Mouse (Mus musculus) midbrain, embryonic 13.5 days (tissue): ENCODE measurements around the gene B3galt4. TPM values are rescaled to one million over a fixed set of nuclear protein-coding genes. Genes with fewer than 3 reads are reported as not detected.
A peak's percentile ranks its signal among the peaks of the same experiment; 100 is the strongest.

Experiments
- ATAC-seq: fragments of 200-750 bp; cut with Nextera tagmentation; 2 replicates; pipeline ENCODE4 v1.8.0; 2017; ENCODE audit warnings: mild to moderate bottlenecking, moderate TSS enrichment, moderate library complexity
- H3K27ac ChIP-seq: fragments of 300-500 bp; sonication (generic); 2 replicates; pipeline ENCODE4 v1.5.1; 2015; ENCODE audit warnings: inconsistent platforms, mild to moderate bottlenecking, moderate library complexity
- H3K27me3 ChIP-seq: fragments of 300-500 bp; sonication (generic); 2 replicates; pipeline ENCODE4 v1.6.1; 2015; ENCODE audit warnings: mild to moderate bottlenecking, inconsistent platforms
- H3K36me3 ChIP-seq: fragments of 300-500 bp; sonication (generic); 2 replicates; pipeline ENCODE4 v1.6.1; 2015; ENCODE audit warnings: mild to moderate bottlenecking, inconsistent platforms
- H3K4me1 ChIP-seq: fragments of 300-500 bp; sonication (generic); replicated peaks from 2 replicates; pipeline ENCODE4 v1.6.1; 2015; ENCODE audit warnings: inconsistent platforms
- H3K4me2 ChIP-seq: fragments of 300-500 bp; sonication (generic); replicated peaks from 2 replicates; pipeline ENCODE4 v1.6.1; 2015; ENCODE audit warnings: moderate library complexity, mild to moderate bottlenecking, inconsistent platforms
- H3K4me3 ChIP-seq: fragments of 300-500 bp; sonication (generic); replicated peaks from 2 replicates; pipeline ENCODE4 v1.5.1; 2015; ENCODE audit warnings: mild to moderate bottlenecking, inconsistent platforms
- H3K9ac ChIP-seq: fragments of 300-500 bp; sonication (generic); replicated peaks from 2 replicates; pipeline ENCODE4 v1.6.1; 2015; ENCODE audit warnings: mild to moderate bottlenecking, inconsistent platforms
- H3K9me3 ChIP-seq: fragments of 300-500 bp; sonication (generic); 2 replicates; pipeline ENCODE4 v1.6.1; 2016; ENCODE audit warnings: mild to moderate bottlenecking, inconsistent platforms
- WGBS: fragments of 180-500 bp; shearing (Covaris S2); methylation state at CpG from one replicate; pipeline ENCODE4 v1.1.7; 2015; 5-methylcytosine and 5-hydroxymethylcytosine counted together
- polyA plus RNA-seq: library from polyadenylated mRNA; unstranded; fragments of >200 nt; fragmentation: Nextera tagmentation; extraction: Ambion mirVana; gene quantifications from 2 replicates; pipeline ENCODE4 v1.2.1, GENCODE M21; 2015

Gene B3galt4
- polyA plus RNA-seq, 1 experiment from 2014 or later: 13.6 TPM

DNA sequence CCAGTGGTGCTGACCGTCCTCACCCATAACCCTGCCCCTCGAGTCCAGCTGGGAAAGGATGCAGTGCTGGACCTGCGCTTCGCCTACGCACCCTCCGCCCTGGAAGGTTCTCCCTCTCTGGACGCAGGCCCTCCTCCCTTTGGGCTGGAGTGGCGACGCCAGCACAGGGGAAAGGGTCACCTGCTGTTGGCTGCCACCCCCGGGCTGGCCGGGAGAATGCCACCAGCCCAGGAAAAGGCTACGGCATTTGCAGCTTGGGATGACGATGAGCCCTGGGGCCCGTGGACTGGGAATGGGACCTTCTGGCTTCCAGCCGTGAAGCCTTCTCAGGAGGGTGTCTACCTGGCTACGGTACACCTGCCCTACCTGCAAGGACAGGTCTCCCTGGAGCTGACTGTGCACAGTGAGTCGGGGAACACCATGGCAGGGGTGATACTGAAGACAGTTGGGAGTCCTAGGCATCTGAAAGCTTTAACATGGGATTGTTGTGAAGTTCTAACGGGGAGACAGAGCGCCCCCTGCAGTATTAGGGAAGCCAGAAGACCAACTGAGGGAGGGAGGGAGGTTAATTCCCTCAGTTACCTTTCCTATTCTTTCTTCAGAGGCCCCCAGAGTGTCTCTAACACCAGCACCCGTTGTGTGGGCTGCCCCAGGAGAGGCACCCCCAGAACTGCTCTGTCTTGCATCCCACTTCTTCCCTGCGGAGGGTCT, 25.7 kb downstream of the B3galt4 start:
- Histone ChIP-seq H3K9me3 (no peaks in the 10 kb centered on the region), H3K4me3 (no peak overlapping the region), H3K9ac (no peak overlapping the region), H3K27ac (no peak overlapping the region), H3K27me3 (no peaks in the 10 kb centered on the region), H3K4me1 (peaks cover 20% of the 10 kb centered on the region), H3K36me3 (peaks cover 26% of the 10 kb centered on the region), H3K4me2 (no peak overlapping the region)
- 85% methylated on average over 21 of the region's 21 CpGs for WGBS
- no peak for ATAC-seq

GRCm38 (mm10) chr17:33924577-33925283, 26.6 kb downstream of the B3galt4 start:
- Histone ChIP-seq H3K36me3 (peaks cover 26% of the 10 kb centered on the region), H3K27me3 (no peaks in the 10 kb centered on the region), H3K4me2 (no peak overlapping the region), H3K4me3 (no peak overlapping the region), H3K27ac (no peak overlapping the region), H3K9me3 (no peaks in the 10 kb centered on the region), H3K9ac (no peak overlapping the region), H3K4me1 (peaks cover 23% of the 10 kb centered on the region)
- 84% methylated on average over 10 of the region's 10 CpGs for WGBS
- ATAC-seq: no peak

DNA sequence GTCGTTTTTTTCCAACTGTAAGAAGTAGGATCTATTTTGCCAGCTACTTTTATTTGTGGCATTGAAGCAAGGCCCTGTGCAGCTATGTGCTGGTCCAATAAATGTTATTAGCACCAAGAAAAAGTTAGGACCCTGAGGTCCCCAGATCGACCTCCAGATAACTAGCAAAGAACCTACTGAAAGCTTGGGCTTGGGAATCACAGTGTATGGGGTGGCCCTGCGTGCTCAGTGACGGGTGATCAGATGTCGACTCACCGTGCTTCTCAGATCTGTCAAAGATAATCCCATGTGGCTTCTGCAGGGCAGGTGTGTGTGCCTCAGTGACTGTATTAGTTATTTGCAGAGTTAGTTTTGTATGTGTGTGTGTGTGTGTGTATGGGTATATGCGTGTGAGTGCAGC, 29.9 kb downstream of the B3galt4 start:
- H3K36me3 ChIP-seq: peaks cover 32% of the 10 kb centered on the region
- peaks cover 44% of the 10 kb centered on the region for H3K4me1 ChIP-seq
- no peak overlapping the region for H3K9ac ChIP-seq
- H3K27me3 ChIP-seq: peaks cover 13% of the 10 kb centered on the region
- H3K4me3 ChIP-seq: no peak overlapping the region
- H3K4me2 ChIP-seq: peak overlapping the region; percentile 75; the same call in 1 of the 2 replicates
- whole genome bisulfite sequencing: 91% methylated on average over 7 of the region's 7 CpGs
- ATAC-seq: no peak
- no peak overlapping the region for H3K27ac ChIP-seq
- no peaks in the 10 kb centered on the region for H3K9me3 ChIP-seq

GRCm38 (mm10) chr17:33920282-33921097, 30.8 kb downstream of the B3galt4 start:
- under 1% methylated on average over 36 of the region's 36 CpGs for WGBS
- peak overlapping the region; percentile 57; the same call in 1 of the 2 replicates for H3K27ac ChIP-seq
- peak overlapping the region; percentile 75 for H3K4me2 ChIP-seq
- ATAC-seq: peak; percentile 34
- no peaks in the 10 kb centered on the region for H3K9me3 ChIP-seq
- peaks cover 13% of the 10 kb centered on the region for H3K27me3 ChIP-seq
- H3K36me3 ChIP-seq: peaks cover 23% of the 10 kb centered on the region
- H3K4me1 ChIP-seq: peaks cover 45% of the 10 kb centered on the region
- H3K9ac ChIP-seq: peak overlapping the region; percentile 68
- peak overlapping the region; percentile 45 for H3K4me3 ChIP-seq

DNA sequence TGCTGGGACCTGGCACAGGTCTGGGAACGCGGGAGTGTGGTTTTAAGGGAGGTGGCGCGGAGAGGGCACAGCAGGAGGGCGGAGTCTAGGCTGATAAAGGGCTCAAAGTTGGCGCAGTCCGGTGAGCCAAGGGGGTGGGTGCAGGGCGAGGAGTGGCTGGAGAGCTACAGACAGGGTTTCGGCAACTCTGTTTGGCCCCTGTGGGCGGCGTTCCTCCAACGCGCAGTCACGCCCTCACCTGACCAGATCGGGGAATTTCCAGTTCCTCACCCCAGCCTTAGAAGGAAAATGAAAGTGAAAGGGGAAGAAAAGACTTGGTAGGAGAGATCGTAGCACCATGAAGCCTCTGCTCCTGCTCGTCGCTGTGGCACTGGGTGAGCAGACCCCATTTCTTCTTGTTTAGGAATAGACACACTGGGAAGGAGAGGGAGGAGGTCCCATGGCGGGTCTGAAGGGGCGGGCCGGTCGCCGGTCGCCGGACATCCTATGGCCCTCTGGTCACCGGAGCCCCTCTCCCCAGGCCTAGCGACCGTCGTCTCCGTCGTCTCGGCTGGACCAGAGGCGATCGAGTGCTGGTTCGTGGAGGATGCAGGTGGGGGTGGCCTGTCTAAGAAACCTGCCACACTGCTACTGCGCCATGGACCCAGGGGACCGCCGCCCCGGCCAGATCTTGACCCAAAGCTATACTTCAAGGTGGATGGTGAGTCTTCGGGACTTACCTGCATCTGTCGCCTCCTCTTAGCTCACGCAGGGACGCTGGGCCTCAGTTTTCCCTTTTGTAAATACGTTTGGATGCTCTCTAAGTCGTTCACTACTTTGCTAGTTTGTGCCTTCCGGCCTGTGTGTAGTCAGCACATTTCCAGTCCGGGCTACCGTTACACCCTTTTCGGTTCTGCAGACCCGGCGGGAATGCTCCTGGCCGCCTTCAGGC, 31.7 kb downstream of the B3galt4 start:
- peaks cover 23% of the 10 kb centered on the region for H3K36me3 ChIP-seq
- under 1% methylated on average over 52 of the region's 52 CpGs for WGBS
- peaks cover 13% of the 10 kb centered on the region for H3K27me3 ChIP-seq
- peak overlapping the region; percentile 57; the same call in 1 of the 2 replicates for H3K27ac ChIP-seq
- peak overlapping the region; percentile 45 for H3K4me3 ChIP-seq
- no peak for ATAC-seq
- peak overlapping the region; percentile 68 for H3K9ac ChIP-seq
- peak overlapping the region; percentile 75 for H3K4me2 ChIP-seq
- peaks cover 54% of the 10 kb centered on the region for H3K4me1 ChIP-seq
- H3K9me3 ChIP-seq: no peaks in the 10 kb centered on the region

DNA sequence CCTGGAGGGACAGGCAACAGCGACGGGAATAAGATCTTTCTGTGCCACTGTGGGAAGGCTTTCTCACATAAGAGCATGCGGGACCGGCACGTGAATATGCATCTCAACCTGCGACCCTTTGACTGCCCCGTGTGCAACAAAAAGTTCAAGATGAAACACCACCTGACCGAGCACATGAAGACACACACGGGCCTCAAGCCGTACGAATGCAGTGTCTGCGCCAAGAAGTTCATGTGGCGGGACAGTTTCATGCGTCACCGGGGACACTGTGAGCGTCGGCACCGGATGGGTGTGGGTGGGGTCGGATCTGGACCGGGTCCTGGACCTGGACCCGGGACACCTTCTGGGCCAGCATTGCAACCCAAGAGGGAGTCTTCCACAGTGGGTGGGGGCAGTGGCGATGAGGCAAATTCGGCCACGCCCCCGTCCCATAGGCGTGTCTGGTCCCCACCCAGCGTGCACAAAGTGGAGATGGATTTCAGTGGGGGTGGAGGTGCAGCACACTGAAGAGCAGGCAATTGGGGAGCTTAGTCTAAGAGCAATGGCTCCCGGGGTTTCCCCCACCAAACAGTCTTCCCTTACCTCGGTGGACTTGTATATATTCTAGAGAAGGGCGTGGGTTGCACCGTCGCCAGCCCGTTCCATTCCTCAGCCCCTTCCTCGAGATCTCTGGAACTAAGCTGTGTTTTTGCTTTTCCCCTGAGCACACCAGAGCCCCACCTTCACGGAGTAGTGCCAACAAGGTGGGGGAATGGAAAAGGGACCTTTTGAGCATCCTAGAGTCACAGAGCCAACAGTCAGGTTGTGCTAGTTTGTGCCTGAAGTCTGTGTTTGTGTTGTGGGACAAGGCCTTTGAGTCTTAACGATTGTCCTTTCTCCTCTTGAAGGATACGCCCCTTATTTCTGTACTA, 32.7 kb downstream of the B3galt4 start:
- Histone ChIP-seq H3K4me1 (peaks cover 64% of the 10 kb centered on the region), H3K4me2 (peak overlapping the region; percentile 75), H3K4me3 (peak overlapping the region; percentile 45), H3K27me3 (peaks cover 13% of the 10 kb centered on the region), H3K9me3 (no peaks in the 10 kb centered on the region), H3K9ac (peak overlapping the region; percentile 68), H3K36me3 (peaks cover 33% of the 10 kb centered on the region), H3K27ac (no peak overlapping the region)
- no peak for ATAC-seq
- WGBS: 60% methylated on average over 37 of the region's 37 CpGs

GRCm38 (mm10) chr17:33917656-33918292, 33.5 kb downstream of the B3galt4 start:
- ATAC-seq: no peak
- no peak overlapping the region for H3K4me3 ChIP-seq
- H3K4me1 ChIP-seq: peaks cover 64% of the 10 kb centered on the region
- peak overlapping the region; percentile 64; the same call in 1 of the 2 replicates for H3K4me2 ChIP-seq
- no peak overlapping the region for H3K27ac ChIP-seq
- H3K27me3 ChIP-seq: peaks cover 13% of the 10 kb centered on the region
- WGBS: 84% methylated on average over 18 of the region's 18 CpGs
- H3K36me3 ChIP-seq: peaks cover 40% of the 10 kb centered on the region
- no peaks in the 10 kb centered on the region for H3K9me3 ChIP-seq
- H3K9ac ChIP-seq: no peak overlapping the region

DNA sequence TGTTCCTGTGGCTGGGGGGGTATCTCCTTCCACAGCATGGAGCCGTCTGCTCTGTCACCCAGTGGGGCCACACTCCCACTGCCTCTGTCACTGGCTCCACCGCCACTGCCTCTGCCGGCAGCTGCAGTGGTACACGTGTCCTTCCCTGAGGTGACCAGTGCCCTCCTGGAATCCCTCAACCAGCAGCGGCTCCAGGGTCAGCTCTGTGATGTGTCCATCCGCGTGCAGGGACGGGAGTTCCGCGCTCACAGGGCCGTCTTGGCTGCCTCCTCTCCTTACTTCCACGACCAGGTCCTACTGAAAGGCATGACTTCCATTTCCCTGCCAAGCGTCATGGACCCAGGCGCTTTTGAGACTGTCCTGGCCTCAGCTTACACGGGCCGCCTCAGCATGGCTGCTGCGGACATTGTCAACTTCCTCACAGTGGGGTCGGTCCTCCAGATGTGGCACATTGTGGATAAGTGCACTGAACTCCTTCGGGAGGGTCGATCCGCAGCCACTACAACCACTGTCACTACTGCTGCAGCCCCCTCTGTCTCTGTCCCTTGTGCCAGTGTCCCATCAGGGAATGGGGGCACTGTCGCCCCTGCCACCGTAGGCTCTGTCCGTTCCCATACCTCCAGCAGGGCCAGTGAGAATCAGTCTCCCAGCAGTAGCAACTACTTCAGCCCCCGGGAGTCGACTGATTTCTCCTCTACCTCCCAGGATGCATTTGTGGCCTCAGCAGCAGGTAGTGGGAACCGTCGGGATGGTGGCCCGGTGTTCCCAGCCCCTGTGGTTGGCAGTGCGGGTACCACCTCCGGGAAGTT, 34.2 kb downstream of the B3galt4 start:
- no peak overlapping the region for H3K27ac ChIP-seq
- 73% methylated on average over 31 of the region's 31 CpGs for WGBS

GRCm38 (mm10) chr17:33916294-33916693, 35.0 kb downstream of the B3galt4 start:
- H3K4me1 ChIP-seq: peaks cover 72% of the 10 kb centered on the region
- H3K27me3 ChIP-seq: peaks cover 13% of the 10 kb centered on the region
- H3K27ac ChIP-seq: peak overlapping the region; percentile 82
- H3K36me3 ChIP-seq: peaks cover 54% of the 10 kb centered on the region
- ATAC-seq: peak; percentile 14; the same call in 1 of the 2 replicates
- H3K9ac ChIP-seq: peak overlapping the region; percentile 64
- WGBS: 2% methylated on average over 20 of the region's 20 CpGs
- peak overlapping the region; percentile 52 for H3K4me3 ChIP-seq
- no peaks in the 10 kb centered on the region for H3K9me3 ChIP-seq
- H3K4me2 ChIP-seq: peak overlapping the region; percentile 64

More for the DNA sequence above, 34.2 kb downstream of the B3galt4 start:
- Histone ChIP-seq H3K4me3 (peak overlapping the region; percentile 52), H3K4me1 (peaks cover 66% of the 10 kb centered on the region), H3K4me2 (peak overlapping the region; percentile 64), H3K9me3 (no peaks in the 10 kb centered on the region), H3K27me3 (peaks cover 13% of the 10 kb centered on the region), H3K9ac (peak overlapping the region; percentile 64), H3K36me3 (peaks cover 46% of the 10 kb centered on the region)
- no peak for ATAC-seq
